Mouse (Mus musculus): ENCODE data around the gene Rps9.
A peak's percentile ranks its signal among the peaks of the same experiment; 100 is the strongest.
"Not testable (repeated sequence)": the region's sequence is repeated elsewhere in the genome, so short reads cannot be mapped to it uniquely, and the experiment has no call there.

The Rps9 gene

GRCm38 (mm10) chr7:3703879-3704441 is at the start of gene Rps9:
TSS of gene Rps9 (plus strand) at chr7:3703993.
- DNase-seq = peak; percentile 96 to 97

GRCm38 (mm10) chr7:3656966-3657365 is 46.8 kb upstream of the Rps9 start:
- DNase-seq = no peak

GRCm38 (mm10) chr7:3658578-3658977 is 45.2 kb upstream of the Rps9 start:
- DNase-seq = no peak

GRCm38 (mm10) chr7:3664524-3665214 is 39.1 kb upstream of the Rps9 start:
- peak; percentile 51 to 57 for DNase-seq

GRCm38 (mm10) chr7:3665215-3666114 is 38.3 kb upstream of the Rps9 start, which contains the start of gene Leng1:
TSS of gene Leng1 (minus strand) at chr7:3665840.
- peak; percentile 98 for DNase-seq

DNA sequence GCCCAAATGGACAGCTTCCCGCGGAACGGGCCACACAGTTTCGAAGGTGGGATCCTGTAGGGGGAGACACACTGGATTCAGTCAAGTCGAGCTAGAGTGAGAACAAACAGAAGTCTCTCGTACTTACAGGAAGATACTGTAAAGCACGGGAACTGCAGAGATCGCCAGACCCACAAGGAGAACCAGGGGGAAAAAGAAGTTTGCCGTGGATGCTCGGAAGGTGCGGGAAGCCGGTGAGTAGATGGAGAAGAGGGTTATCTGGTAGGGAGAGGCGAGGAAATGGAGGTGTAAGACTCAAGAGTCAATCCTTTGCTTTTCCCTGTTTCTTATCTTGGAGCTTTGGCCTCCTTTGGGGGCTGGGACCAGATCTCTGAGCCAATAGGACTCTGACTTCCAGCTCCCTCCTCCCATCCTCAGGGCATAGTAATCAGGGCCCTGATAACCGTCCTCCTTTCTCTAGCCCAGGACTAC is 36.8 kb upstream of the Rps9 start:
- no peak for DNase-seq

DNA sequence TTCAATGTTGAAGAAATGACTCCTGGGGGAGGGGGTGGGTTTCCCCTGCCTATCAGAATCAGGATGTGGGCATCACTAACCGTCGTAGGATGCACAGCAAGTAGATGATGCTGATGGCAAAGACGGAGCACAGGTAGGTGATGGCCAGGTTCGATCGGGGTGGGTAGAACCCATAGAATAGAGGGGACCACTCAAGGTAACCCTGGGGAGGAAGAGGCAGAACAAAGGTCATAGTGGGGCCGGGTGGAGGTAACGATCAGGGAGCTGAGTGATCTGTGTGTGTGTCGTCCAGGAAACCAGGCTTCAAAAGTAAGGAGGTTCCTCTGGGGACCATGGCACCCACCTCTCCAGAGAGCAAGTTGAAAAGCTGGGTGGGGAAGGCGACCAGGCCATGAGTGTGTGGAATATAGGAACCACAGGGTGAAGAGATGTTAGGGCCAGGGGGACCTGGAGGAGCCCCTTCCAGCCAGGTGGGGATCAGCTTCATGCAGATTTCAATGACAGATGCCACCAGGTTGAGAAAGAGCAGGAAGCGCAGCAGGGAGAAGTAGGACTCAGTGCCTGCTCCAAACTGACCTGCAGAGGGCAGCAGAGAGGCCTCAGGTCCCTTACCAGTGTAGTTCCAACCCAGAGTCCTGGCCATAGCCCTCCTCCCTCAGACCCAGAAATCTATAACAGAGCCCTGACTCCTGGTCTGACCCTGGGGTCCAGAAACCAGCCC is 29.1 kb upstream of the Rps9 start:
- peak; percentile 56 to 83 for DNase-seq

DNA sequence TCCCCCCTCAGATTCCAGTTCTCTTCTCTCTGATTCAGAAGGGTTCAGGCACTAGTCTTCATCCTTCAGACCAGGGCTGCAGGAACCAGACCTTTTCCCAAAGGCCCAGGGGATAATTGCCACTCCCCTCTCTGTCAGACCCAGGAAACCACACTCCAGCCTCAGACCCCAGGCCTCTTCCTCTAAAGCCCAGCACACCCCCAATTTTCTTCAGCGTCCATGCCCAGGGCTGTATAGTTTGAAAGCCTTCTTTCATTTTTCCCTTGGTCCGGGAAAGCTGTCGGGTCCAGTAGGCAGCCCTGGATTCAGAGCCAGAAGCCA is 28.6 kb upstream of the Rps9 start:
- no peak for DNase-seq

GRCm38 (mm10) chr7:3676371-3676770 is 27.4 kb upstream of the Rps9 start:
- no peak for DNase-seq

DNA sequence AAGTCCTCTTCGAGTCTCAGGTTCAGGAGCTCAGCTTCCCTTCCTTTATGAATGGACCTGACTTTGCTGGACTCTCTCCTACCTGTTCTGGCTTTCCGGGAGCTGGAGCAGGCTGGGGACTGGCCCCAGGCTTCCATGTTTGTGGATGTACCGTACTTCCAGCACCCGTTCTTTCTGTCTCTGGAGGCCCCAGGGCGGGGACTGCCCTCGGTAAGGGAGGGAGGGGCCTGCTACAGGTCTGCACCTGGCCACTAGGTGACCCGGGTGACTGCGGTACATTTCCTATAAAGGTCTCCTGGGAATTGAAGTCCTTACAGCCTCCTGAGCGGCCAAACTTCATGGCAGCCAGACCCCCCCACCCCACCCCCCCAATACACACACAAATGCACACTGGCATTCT is 26.5 kb upstream of the Rps9 start, which contains the start of gene Tmc4:
TSS of gene Tmc4 (minus strand) at position 212 of the 400 bp plus-strand sequence.
- DNase-seq = peak; percentile 57 to 76

- DNase-seq = no peak
These were observed 19.8 kb upstream of the Rps9 start for GRCm38 (mm10) chr7:3683908-3684550.

- DNase-seq = no peak
These were observed 19.1 kb upstream of the Rps9 start for GRCm38 (mm10) chr7:3684698-3685097.

GRCm38 (mm10) chr7:3685400-3686187 is 18.2 kb upstream of the Rps9 start:
- DNase-seq = no peak

DNA sequence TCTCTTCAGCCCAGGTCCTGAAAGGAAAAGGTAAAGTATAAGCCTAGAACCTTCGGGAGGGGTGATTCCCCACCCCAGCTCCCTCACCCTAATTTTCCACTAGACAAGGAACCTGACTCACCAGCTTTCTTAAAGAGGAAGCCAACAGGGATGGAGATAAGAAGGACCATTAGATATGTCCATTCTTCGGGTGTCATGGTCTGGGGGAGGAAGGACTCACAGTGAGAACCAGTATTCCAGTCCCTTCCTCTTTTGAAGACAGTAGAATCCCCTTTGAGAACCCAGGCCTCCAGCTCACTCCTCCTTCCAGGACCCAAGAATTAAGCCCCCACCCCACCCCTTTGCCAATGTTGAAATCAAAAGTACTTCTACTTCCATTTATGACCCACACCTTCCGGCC is 11.9 kb upstream of the Rps9 start:
- no peak for DNase-seq

DNA sequence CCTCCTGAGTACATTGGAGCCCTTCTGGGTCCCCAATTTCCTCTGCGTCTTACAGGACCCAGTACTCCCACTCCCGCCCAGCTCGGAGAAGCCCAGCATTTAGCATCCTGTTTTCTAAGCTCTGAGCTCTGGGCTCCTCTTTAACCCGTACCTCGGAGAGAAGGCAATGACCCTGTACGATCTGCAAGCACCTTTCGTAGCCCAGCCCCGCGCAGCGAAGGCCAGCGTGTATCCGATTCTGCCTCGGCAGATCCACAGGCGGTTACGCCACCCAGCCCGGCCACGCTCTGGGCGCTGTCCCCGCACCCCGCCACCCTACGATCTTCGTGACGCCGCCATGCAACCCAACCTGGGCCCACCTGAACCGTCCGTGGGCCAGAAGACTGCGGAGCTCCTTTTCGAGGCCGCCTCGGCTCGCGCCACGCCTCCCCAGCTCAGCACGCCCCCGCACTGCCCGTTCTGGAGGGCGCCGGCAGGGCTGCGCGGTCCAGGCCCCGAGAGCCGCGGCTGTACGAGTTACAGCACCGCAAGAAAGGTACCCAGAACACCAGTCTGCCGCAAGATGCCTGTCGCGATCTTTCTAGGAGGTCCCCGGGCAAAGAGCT is 11.3 kb upstream of the Rps9 start, which contains the start of gene Tsen34:
TSS of gene Tsen34 (plus strand) at position 482 of the 605 bp plus-strand sequence.
- peak in 1 of 2 experiments; percentile 19 for DNase-seq

DNA sequence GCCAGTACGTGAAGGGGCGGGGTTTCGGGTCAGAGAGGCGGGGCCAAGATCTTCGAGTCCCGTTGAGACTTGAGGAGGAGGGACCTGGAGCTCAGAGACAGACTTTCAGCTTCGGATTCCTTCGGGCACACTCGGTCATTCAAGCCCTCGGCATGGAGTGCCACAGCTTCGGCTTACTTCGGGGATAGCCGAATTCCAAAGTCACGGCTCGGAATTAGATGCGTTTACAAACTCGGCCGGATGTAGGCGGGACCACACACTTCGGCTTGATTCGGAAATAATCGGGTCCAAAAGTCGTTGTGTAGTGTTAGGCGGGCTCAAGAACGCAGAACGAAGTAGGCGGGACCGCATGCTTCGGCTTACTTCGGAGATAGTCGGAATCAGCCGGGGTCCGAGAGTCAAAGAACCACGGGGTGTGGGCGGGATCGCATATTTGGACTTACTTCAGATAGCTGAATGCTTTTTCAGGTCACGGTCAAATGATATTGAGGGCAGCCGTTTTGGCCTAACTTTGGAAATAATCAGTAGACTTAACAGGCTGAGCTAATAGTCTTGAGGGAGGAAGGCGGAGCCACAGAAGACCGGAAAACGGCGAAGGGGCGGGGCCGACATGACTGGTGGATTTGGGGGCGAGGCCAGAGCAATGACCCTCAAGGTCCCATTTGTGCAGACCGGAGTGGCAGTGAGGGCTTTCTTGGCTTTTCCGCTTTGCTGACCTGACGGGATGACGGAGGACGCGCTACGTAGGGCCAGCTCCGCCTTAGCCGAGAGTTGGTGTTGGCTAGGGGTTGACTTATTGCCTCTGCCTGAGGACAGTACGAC is 10.6 kb upstream of the Rps9 start, which contains the start of gene Mboat7:
TSS of gene Mboat7 (minus strand) at position 537 of the 822 bp plus-strand sequence.
- peak; percentile 99 for DNase-seq

GRCm38 (mm10) chr7:3693809-3694075 is 10.1 kb upstream of the Rps9 start:
- DNase-seq = no peak

DNA sequence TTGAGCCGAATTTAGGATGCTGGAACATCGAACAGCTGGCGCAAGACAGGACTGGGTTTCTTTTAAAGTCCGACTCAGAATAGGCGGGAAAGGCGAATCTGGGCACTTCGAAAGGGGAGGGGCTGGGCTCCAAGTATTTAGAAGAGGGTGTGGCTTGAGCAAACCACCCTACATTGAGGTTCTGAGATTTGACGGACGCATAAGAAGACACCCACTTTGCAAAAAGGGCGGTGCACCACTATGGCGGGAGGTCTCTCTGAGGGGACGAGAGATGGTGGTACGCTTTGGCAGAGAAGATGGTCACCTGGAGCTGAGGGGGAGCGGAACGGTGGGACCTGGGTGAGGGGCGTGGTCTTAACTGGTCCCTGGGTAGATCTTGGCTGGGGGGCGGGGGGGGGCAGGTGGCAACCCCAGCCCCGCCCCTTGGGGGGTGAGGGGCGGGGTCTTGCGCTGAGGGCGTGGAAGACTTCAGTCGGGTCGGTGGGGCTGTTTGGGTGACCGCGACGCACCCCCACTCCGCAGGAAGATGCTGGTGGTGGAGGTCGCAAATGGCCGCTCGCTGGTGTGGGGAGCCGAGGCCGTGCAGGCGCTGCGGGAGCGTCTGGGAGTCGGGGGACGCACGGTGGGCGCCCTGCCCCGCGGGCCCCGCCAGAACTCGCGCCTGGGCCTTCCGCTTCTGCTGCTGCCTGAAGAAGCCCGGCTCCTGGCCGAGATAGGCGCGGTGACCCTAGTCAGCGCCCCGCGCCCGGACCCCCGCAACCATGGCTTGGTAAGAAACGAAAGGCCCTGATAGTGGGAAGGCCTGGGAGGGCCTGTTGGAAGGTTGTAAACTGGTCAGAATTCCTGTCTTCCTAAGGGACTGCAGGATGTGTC is 9.5 kb upstream of the Rps9 start:
- DNase-seq = peak; percentile 83 to 89

DNA sequence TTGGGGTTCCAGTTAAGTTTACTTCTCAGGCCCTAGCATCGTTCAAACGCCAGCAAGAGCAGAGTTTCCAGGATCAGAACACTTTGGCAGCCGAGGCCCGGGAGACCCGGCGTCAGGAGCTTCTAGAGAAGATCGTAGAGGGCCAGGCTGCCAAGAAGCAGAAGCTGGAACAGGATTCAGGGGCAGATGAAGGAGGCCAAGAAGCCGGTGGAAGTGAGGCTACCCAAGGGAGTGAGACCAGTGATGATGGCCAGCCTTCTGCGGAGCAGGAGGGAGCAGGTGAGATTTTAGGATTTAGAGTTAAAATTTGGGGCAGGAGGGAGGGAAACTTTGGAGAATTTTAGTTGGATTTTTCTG is 8.9 kb upstream of the Rps9 start:
- not testable (repeated sequence) for DNase-seq
